Mouse (Mus musculus): ENCODE measurements at regions not wholly inside any gene's neighbourhood (a gene's known extent, or its start where the extent isn't known, plus 50 kb on each side); places are given as distances from the start of the nearest gene placed in this dataset.

- Histone ChIP-seq H3K4me1 (ENCODE audit: control insufficient read depth, insufficient read depth, low read length) (0 out of 2 replicates have a peak, but pooled peaks cover 2% of the 10 kb centered on the region), H3K9me3 (replicated peaks; ENCODE audit: control insufficient read depth, low read length) (no peaks in the 10 kb centered on the region), H3K4me3 (ENCODE audit: low read length) (no peak overlapping the region), H3K9ac (ENCODE audit: low read length) (no peak overlapping the region), H3K27ac (ENCODE audit: low read length) (no peak overlapping the region), H3K4me2 (ENCODE audit: low read depth, low read length) (no peak overlapping the region), H3K36me3 (ENCODE audit: control insufficient read depth, insufficient read depth) (no peaks in the 10 kb centered on the region), H3K27me3 (ENCODE audit: control insufficient read depth, insufficient read depth, low read length) (no peaks in the 10 kb centered on the region)
- WGBS, result 83% methylated on average over 7 of the region's 7 CpGs
- no peak for ATAC-seq (replicated peaks; ENCODE audit: extremely low read depth, insufficient read depth, low FRiP score)
Observed at GRCm38 (mm10) chr12:77179138-77179537, 58.8 kb upstream of the Fut8 start.

GRCm38 (mm10) chr12:77177811-77178578 lies 59.9 kb upstream of the Fut8 start:
- Histone ChIP-seq H3K36me3 (ENCODE audit: control insufficient read depth, insufficient read depth) (no peaks in the 10 kb centered on the region), H3K9ac (ENCODE audit: low read length) (no peak overlapping the region), H3K27me3 (ENCODE audit: control insufficient read depth, insufficient read depth, low read length) (no peaks in the 10 kb centered on the region), H3K4me1 (ENCODE audit: control insufficient read depth, insufficient read depth, low read length) (0 out of 2 replicates have a peak, but pooled peaks cover 2% of the 10 kb centered on the region), H3K4me3 (ENCODE audit: low read length) (no peak overlapping the region), H3K27ac (ENCODE audit: low read length) (no peak overlapping the region; the same call in 1 of the 2 replicates), H3K4me2 (ENCODE audit: low read depth, low read length) (0 out of 2 replicates have a peak overlapping the region, but pooled peaks have one; percentile 15), H3K9me3 (replicated peaks; ENCODE audit: control insufficient read depth, low read length) (no peaks in the 10 kb centered on the region)
- WGBS, result 43% methylated on average over 15 of the region's 15 CpGs
- 0 out of 2 replicates have a peak, but pooled peaks have one; percentile 28 for ATAC-seq (replicated peaks; ENCODE audit: extremely low read depth, insufficient read depth, low FRiP score)

- H3K27ac ChIP-seq (ENCODE audit: low read length), result no peak overlapping the region
- 0 out of 2 replicates have a peak, but pooled peaks have one; percentile 37 for ATAC-seq (replicated peaks; ENCODE audit: extremely low read depth, insufficient read depth, low FRiP score)
- H3K4me3 ChIP-seq (ENCODE audit: low read length), result no peak overlapping the region
- no peaks in the 10 kb centered on the region for H3K36me3 ChIP-seq (ENCODE audit: control insufficient read depth, insufficient read depth)
- H3K4me1 ChIP-seq (ENCODE audit: control insufficient read depth, insufficient read depth, low read length), result 0 out of 2 replicates have a peak, but pooled peaks cover 2% of the 10 kb centered on the region
- no peaks in the 10 kb centered on the region for H3K27me3 ChIP-seq (ENCODE audit: control insufficient read depth, insufficient read depth, low read length)
- 64% methylated on average over 3 of the region's 3 CpGs for WGBS
- H3K9me3 ChIP-seq (replicated peaks; ENCODE audit: control insufficient read depth, low read length), result no peaks in the 10 kb centered on the region
- no peak overlapping the region for H3K4me2 ChIP-seq (ENCODE audit: low read depth, low read length)
- no peak overlapping the region for H3K9ac ChIP-seq (ENCODE audit: low read length)
Observed at GRCm38 (mm10) chr12:77177303-77177702, 60.6 kb upstream of the Fut8 start.

- Histone ChIP-seq H3K4me2 (ENCODE audit: low read depth, low read length) (no peak overlapping the region), H3K27ac (ENCODE audit: low read length) (no peak overlapping the region), H3K4me1 (ENCODE audit: control insufficient read depth, insufficient read depth, low read length) (0 out of 2 replicates have a peak, but pooled peaks cover 2% of the 10 kb centered on the region), H3K9ac (ENCODE audit: low read length) (no peak overlapping the region), H3K4me3 (ENCODE audit: low read length) (no peak overlapping the region), H3K27me3 (ENCODE audit: control insufficient read depth, insufficient read depth, low read length) (no peaks in the 10 kb centered on the region), H3K36me3 (ENCODE audit: control insufficient read depth, insufficient read depth) (no peaks in the 10 kb centered on the region), H3K9me3 (replicated peaks; ENCODE audit: control insufficient read depth, low read length) (no peaks in the 10 kb centered on the region)
- no peak for ATAC-seq (replicated peaks; ENCODE audit: extremely low read depth, insufficient read depth, low FRiP score)
Observed at GRCm38 (mm10) chr12:77174032-77174431, 63.9 kb upstream of the Fut8 start.

GRCm38 (mm10) chr12:77172540-77172939 lies 65.4 kb upstream of the Fut8 start:
- H3K9me3 ChIP-seq (replicated peaks; ENCODE audit: control insufficient read depth, low read length), result no peaks in the 10 kb centered on the region
- no peak overlapping the region for H3K4me2 ChIP-seq (ENCODE audit: low read depth, low read length)
- H3K36me3 ChIP-seq (ENCODE audit: control insufficient read depth, insufficient read depth), result no peaks in the 10 kb centered on the region
- no peaks in the 10 kb centered on the region for H3K4me1 ChIP-seq (ENCODE audit: control insufficient read depth, insufficient read depth, low read length)
- H3K4me3 ChIP-seq (ENCODE audit: low read length), result no peak overlapping the region
- no peak for ATAC-seq (replicated peaks; ENCODE audit: extremely low read depth, insufficient read depth, low FRiP score)
- H3K9ac ChIP-seq (ENCODE audit: low read length), result no peak overlapping the region
- WGBS, result 85% methylated on average over 2 of the region's 2 CpGs
- no peak overlapping the region for H3K27ac ChIP-seq (ENCODE audit: low read length)
- no peaks in the 10 kb centered on the region for H3K27me3 ChIP-seq (ENCODE audit: control insufficient read depth, insufficient read depth, low read length)

GRCm38 (mm10) chr12:77170257-77170656 lies 67.7 kb upstream of the Fut8 start:
- WGBS, result 73% methylated on average over 5 of the region's 5 CpGs
- no peaks in the 10 kb centered on the region for H3K4me1 ChIP-seq (ENCODE audit: control insufficient read depth, insufficient read depth, low read length)
- H3K4me3 ChIP-seq (ENCODE audit: low read length), result no peak overlapping the region
- H3K9me3 ChIP-seq (replicated peaks; ENCODE audit: control insufficient read depth, low read length), result no peaks in the 10 kb centered on the region
- H3K27ac ChIP-seq (ENCODE audit: low read length), result no peak overlapping the region
- H3K4me2 ChIP-seq (ENCODE audit: low read depth, low read length), result no peak overlapping the region
- H3K9ac ChIP-seq (ENCODE audit: low read length), result no peak overlapping the region
- H3K27me3 ChIP-seq (ENCODE audit: control insufficient read depth, insufficient read depth, low read length), result no peaks in the 10 kb centered on the region
- ATAC-seq (replicated peaks; ENCODE audit: extremely low read depth, insufficient read depth, low FRiP score), result no peak
- no peaks in the 10 kb centered on the region for H3K36me3 ChIP-seq (ENCODE audit: control insufficient read depth, insufficient read depth)

GRCm38 (mm10) chr12:77168367-77168766 lies 69.6 kb upstream of the Fut8 start:
- ATAC-seq (replicated peaks; ENCODE audit: extremely low read depth, insufficient read depth, low FRiP score), result no peak
- no peaks in the 10 kb centered on the region for H3K36me3 ChIP-seq (ENCODE audit: control insufficient read depth, insufficient read depth)
- H3K4me2 ChIP-seq (ENCODE audit: low read depth, low read length), result no peak overlapping the region
- no peak overlapping the region for H3K9ac ChIP-seq (ENCODE audit: low read length)
- H3K9me3 ChIP-seq (replicated peaks; ENCODE audit: control insufficient read depth, low read length), result no peaks in the 10 kb centered on the region
- no peaks in the 10 kb centered on the region for H3K4me1 ChIP-seq (ENCODE audit: control insufficient read depth, insufficient read depth, low read length)
- no peak overlapping the region for H3K4me3 ChIP-seq (ENCODE audit: low read length)
- no peaks in the 10 kb centered on the region for H3K27me3 ChIP-seq (ENCODE audit: control insufficient read depth, insufficient read depth, low read length)
- H3K27ac ChIP-seq (ENCODE audit: low read length), result no peak overlapping the region
- WGBS, result 71% methylated on average over 1 of the region's 1 CpGs

- Histone ChIP-seq H3K9ac (ENCODE audit: low read length) (no peak overlapping the region), H3K36me3 (ENCODE audit: control insufficient read depth, insufficient read depth) (no peaks in the 10 kb centered on the region), H3K4me2 (ENCODE audit: low read depth, low read length) (no peak overlapping the region), H3K27me3 (ENCODE audit: control insufficient read depth, insufficient read depth, low read length) (no peaks in the 10 kb centered on the region), H3K4me3 (ENCODE audit: low read length) (no peak overlapping the region), H3K4me1 (ENCODE audit: control insufficient read depth, insufficient read depth, low read length) (no peaks in the 10 kb centered on the region), H3K9me3 (replicated peaks; ENCODE audit: control insufficient read depth, low read length) (no peaks in the 10 kb centered on the region), H3K27ac (ENCODE audit: low read length) (no peak overlapping the region)
- WGBS, result 58% methylated on average over 2 of the region's 2 CpGs
- ATAC-seq (replicated peaks; ENCODE audit: extremely low read depth, insufficient read depth, low FRiP score), result no peak
Observed at GRCm38 (mm10) chr12:77156698-77157097, 81.2 kb upstream of the Fut8 start.

GRCm38 (mm10) chr12:77155626-77156025 lies 82.3 kb upstream of the Fut8 start:
- ATAC-seq (replicated peaks; ENCODE audit: extremely low read depth, insufficient read depth, low FRiP score), result no peak
- no peak overlapping the region for H3K27ac ChIP-seq (ENCODE audit: low read length)
- no peak overlapping the region for H3K9ac ChIP-seq (ENCODE audit: low read length)
- no peak overlapping the region for H3K4me2 ChIP-seq (ENCODE audit: low read depth, low read length)
- no peaks in the 10 kb centered on the region for H3K4me1 ChIP-seq (ENCODE audit: control insufficient read depth, insufficient read depth, low read length)
- H3K4me3 ChIP-seq (ENCODE audit: low read length), result no peak overlapping the region
- H3K9me3 ChIP-seq (replicated peaks; ENCODE audit: control insufficient read depth, low read length), result no peaks in the 10 kb centered on the region
- H3K36me3 ChIP-seq (ENCODE audit: control insufficient read depth, insufficient read depth), result no peaks in the 10 kb centered on the region
- WGBS, result 76% methylated on average over 6 of the region's 6 CpGs
- H3K27me3 ChIP-seq (ENCODE audit: control insufficient read depth, insufficient read depth, low read length), result no peaks in the 10 kb centered on the region
